Mouse (Mus musculus) cerebellum, adult 9-11 months (tissue): ENCODE results near the gene Grin2b.
A peak's percentile ranks its signal among the peaks of the same experiment; 100 is the strongest.
"Not testable (repeated sequence)": the region's sequence is repeated elsewhere in the genome, so short reads cannot be mapped to it uniquely, and the experiment has no call there.

Experiments
- DNase-seq: peaks from one replicate; pipeline ENCODE4 v3.0.0; 2022

Gene Grin2b

GRCm38 (mm10) chr6:135796911-135797310 lies 376.4 kb downstream of the Grin2b start:
- no peak for DNase-seq

DNA sequence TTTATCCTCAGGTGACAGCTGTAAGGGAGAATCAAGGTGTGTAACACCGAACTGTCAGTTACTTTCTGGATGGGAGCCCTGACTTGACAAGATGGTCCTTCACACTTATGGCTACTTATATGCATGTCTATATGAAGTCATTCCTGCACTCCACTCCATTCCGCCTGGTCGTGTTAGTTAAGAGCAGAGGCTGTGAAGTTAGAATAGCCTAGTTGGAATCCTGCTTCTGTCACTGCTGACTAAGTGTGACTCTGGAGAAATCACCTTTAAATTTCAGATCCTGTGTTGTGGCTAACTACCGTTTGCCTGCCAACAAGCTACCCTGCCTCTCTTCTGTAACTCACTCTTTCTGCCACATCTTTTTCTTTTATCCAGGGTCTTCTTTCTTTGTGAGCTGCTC lies 381.9 kb downstream of the Grin2b start:
- DNase-seq: no peak

- DNase-seq: no peak
These were observed 383.6 kb downstream of the Grin2b start for GRCm38 (mm10) chr6:135789603-135790170.

DNA sequence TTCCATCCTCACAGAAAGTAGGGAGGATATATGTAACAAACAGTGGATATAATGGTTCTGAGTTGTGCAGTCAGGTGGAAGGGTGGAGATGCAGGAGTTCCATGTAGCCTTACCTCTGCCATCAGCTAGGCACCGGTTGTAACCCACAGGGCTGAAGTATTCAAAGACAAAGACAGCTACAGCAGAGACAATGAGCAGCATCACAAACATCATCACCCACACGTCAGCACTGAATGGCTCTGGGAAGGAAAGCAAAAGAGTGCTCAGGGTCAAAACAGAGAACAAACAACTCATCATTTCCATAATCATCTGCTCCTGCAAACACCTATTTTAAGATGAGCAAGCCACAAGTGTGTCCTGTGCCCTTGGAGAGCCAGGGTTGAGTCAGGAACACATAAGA lies 398.6 kb downstream of the Grin2b start:
- DNase-seq: no peak

DNA sequence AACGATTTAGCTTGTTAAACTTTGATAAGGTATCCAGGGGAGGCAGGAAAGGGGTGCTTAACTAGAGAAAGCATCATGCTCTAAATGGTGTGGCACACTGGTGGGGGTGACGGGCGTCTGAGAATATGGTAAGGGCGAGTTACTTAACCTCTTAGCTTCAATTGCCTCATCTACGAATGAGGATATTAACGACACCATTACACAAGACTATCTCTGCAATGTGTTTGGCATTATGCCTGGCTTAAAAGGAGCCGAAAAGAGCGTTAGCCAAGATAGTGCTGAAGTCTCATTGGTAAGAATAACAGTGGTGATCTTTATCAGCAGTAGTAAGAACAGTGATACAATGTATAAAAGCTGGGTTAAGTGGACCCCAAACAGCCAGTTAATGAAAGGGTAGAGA lies 405.7 kb downstream of the Grin2b start:
- no peak for DNase-seq

DNA sequence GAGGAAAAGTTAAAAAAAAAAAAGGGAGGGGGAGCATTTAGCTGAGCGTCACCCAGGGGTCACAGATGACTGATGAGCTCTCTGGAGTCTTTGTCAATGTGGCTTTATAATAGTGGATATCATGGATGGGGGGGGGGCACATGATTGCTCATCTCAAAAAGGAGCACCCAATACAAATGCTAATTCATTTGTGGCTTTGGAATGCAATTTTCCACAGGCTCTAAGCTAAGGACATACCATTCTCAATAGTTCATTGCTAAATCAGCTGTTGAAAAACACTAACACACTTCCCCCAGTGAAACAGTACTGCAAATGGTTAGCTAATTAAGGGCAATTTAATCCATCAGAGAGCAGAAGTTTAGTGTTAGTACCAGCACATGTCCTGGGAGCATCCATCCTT lies 414.6 kb downstream of the Grin2b start:
- DNase-seq: no peak

- DNase-seq: no peak
These were observed 417.2 kb downstream of the Grin2b start for GRCm38 (mm10) chr6:135756075-135756474.

DNA sequence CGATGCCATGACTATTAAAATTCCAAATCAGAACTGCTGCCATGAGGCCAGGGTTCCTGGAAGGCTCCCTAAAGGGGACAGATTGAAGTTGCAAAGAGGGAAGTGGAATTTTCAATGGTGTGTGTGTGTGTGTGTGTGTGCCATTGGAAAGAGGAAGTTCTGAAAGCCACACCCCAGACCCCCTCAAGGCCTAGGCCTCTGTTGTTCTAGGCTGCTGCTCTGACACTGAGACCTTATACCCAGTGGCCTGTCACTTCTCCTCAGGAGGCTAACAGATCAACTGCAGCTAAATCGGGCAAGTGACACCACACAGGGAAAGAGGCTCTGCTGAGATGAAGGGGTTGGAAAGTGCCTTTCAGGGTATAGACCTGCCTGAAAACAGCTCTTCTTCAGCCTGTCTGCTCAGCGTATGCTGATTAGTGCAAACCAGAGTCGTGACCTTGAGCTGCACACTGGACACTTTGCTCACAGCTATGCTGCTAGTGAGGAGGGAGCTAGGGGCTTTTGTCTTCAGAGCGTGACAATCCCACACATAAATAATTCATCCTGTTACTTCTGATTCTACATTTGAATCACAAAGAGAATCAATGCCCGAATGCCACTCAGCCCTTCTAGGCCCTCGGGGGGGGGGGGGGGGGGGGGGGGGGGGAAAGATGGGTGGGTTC lies 424.8 kb downstream of the Grin2b start:
- no peak for DNase-seq

DNA sequence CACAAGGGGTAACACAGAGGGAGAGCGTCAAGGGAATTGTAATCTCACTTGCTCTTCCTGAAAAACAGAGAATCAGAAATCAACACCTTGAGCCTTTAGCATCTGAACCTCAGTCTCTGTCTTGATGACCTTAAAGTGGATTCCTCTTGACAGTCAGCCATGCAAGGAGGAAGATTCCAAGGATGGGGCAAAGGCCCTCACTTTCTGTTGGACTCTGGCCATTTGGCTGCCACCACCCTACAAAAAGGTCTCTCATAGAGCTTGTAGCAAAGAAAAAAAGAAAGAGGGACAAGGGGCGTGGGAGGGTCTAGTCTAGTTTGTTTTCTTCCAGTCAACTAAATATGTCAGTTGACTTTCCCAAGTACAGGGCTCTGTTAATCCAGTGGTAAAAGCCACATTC lies 427.7 kb downstream of the Grin2b start:
- DNase-seq: no peak

DNA sequence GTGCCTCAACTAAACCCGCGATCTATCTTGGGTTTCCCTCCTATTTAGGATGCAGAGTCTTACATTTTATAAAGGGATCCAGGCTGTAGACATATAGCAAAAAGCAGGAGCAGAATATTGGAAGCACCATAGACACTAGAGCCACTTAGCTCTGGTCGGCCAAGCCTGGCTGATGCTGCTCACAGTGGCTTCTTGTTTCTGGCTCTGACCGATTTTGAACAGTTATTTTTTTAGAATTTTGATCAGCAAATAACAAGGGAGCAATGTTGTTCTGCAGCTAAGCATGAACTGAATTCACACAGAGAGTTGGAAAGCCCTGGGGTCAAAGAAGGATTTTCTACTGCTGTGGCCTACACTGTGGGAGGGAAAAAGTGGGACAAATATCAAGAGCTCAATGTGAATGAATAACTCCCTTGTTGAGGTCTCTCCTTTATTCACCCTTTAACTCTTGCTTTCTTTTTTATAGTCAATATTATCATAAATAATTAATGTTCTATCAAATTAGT lies 439.0 kb downstream of the Grin2b start:
- peak; percentile 37 for DNase-seq

- peak; percentile 47 for DNase-seq
These were observed 446.2 kb downstream of the Grin2b start for GRCm38 (mm10) chr6:135727106-135727505.

DNA sequence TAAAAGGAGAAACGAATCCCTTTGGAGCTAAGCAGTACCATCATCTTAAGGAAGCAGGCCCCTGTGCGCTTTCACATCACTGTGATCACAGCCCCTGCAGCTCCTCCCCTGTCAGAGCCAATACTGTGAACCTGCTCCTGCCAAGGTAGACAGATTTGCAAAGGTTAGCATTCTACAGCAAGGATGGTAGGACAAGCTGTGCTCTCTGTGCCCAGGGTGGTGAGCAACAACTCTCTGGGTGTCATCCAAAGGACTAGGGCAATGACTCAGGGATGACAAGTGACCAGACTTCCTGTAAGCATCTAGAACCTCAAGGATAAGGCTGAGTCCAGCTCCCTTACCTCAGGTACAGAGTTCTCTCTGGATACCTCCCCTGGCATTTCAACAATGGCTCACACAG lies 451.6 kb downstream of the Grin2b start:
- DNase-seq: no peak

DNA sequence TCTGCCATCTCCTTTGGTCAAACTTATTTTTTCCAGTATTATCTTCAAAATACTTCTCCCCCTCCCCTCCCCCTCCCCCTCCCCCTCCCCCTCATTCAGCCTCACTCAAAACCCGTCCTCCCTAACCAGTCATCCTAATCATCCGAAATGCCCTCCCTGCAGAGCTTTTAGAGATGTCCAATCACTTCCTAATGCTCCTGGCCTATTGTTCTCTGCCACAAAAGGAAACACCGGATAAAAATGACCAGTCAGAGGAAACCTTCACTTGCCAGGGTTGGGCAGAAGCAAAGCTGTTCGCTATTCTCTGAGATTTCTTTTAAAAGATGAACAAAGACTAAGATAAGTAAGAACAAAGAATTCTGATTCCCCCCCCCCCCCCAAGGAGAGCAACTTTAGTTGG lies 458.4 kb downstream of the Grin2b start:
- DNase-seq: no peak

DNA sequence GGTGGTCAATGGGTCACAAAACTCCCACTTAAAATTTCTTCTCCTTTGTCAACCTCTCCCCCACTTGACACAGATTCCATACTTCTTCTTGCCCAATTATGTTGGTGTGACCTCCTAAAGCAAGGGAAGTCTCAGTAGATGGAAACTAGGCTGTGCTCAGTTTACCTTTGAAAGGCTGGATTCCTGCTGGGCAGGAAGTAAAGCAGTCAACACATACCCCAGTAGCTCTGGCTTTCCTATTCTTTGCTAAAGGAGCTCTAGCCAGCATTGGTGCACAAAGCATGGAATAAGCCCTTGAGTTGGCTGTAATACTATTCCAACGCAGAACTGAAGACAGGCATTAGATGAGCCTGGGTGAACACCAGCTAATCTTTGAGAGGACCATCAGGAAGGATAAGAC lies 459.1 kb downstream of the Grin2b start:
- DNase-seq: no peak

DNA sequence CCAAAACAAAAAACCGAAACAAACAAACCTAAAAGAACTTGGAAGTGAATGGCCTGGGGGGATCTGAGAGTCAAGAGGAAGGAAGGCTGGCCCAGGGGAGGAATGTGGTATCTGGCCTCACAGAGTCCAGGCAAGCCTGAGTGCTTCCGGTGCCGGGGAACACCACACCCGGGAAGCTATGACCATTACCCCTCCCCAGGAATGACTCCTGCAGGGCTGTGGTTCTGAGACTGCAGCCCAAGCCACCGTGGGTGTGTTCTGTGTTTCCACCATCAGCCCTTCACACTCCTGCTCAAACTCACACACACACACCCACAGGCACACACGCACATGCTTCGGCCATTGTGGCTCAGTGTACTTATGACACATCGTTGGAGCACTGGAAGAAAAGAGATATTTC lies 459.6 kb downstream of the Grin2b start:
- DNase-seq: no peak

- not testable (repeated sequence) for DNase-seq
These were observed 466.3 kb downstream of the Grin2b start for GRCm38 (mm10) chr6:135706850-135707522.

- no peak for DNase-seq
These were observed 469.7 kb downstream of the Grin2b start for GRCm38 (mm10) chr6:135703655-135704054.

DNA sequence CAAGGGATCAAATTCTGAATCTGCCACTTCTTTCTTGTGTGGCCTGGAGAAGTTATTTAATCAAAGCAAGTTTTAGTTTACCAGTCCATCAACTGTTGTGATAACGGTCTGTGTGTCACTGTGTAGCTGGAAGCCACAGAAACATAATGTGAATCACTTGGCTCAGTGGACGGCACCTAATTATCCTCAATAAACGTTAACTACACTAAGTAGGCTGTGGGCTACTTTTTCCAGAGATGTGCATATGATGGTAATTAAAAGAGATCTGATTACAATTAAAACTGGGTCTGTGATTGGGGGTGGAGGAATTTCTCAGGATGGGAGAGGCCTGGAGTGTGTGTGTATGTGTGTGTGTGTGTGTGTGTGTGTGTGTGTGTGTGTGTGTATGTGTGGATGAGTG lies 471.9 kb downstream of the Grin2b start:
- no peak for DNase-seq

DNA sequence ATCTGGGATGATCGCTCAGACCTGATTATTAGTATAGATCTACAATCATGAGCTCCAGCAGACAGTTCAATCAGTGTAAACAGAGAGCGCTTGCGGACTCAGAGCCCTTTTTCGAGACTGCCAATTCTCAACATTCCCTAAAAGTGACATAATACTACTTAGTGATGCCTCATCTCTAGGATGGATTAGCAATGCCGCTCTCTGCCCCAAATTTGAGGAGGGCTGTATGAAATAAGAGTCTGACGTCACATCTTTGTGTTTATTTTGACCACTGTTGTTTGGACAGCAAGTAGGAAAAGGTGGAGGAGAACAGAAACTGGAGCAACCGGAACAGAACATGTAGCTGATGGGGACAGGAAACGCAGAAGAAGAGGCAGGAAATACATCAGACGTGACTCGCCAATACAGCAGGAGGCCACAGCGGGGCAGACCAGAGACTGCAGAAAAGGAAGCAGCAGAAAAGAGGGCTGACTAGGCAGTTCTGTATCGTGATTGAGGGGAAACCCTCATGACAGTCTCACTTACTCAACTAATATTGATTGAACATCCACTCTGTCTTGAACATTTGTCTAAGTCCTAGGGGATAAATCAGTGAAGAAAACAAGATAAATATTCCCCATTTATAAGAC lies 472.5 kb downstream of the Grin2b start:
- DNase-seq: no peak

GRCm38 (mm10) chr6:135692533-135692932 lies 480.8 kb downstream of the Grin2b start:
- DNase-seq: no peak

GRCm38 (mm10) chr6:135691561-135691960 lies 481.8 kb downstream of the Grin2b start:
- DNase-seq: no peak

DNA sequence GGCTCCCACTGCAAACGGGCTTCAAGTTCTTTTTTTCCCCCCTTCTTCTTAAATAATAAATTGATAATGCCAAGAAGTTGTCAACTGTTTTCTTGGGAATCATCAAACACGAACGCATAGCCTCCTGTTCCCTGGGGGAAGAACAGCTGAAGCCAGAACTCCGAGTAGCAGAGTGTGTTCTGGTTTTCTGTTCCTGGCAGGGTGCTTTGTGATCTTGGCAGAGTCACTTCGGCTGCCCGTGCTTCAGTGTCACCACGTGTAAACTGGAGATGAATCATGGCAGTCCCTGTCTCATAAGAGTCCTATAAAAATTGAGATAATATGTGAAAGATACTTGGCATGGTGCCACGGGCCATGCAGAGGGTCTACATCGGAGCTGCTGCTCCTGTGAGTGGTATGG lies 485.4 kb downstream of the Grin2b start:
- DNase-seq: no peak

DNA sequence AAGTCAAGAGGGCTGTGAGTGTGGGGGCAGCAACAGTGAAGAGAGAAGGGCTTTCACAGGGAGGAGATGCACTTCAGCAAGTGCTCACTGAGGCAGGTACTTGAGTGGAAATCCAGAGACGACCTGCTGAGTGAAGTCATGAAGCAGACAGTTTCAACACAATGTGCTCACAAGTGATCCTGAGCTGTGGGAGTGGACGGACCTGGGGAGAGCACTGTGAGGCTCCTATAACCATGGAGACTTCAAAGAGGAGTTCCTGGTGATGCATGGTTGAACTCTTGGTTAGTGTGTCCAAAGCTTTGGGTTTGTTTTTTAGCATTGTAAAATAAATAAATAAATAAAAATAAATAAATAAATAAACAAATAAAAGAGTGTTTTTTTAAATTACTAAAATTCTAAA lies 489.1 kb downstream of the Grin2b start:
- DNase-seq: no peak

GRCm38 (mm10) chr6:135681423-135681822 lies 491.9 kb downstream of the Grin2b start:
- not testable (repeated sequence) for DNase-seq
